Mouse (Mus musculus) megakaryocyte-erythroid progenitor cell, adult 5-6 weeks (primary cell): Measurements from ENCODE around the gene Clec12a. TPM values are rescaled to one million over a fixed set of nuclear protein-coding genes. Genes with fewer than 3 reads are reported as not detected.

Experiments used
- total RNA-seq, 2 experiments: library from RNA; stranded (forward) in 1 of 2; stranded (reverse) in 1 of 2; fragments of 200-1000, 215-1000 nt in 1 of 2; fragments of >200 nt in 1 of 2; fragmentation: Nextera tagmentation in 1 of 2; gene quantifications; 2 replicates each; pipeline ENCODE4 v1.2.3; 2014 to 2017

The Clec12a gene
- total RNA-seq, 2 experiments from 2014 or later = 0.37 to 6.6 TPM

Other genes starting within 250 kb of the Clec12a start
- gene Clec2e, start 241.8 kb upstream of the Clec12a start, total RNA-seq (2014; fragmentation: Nextera tagmentation) = not detected in 2 replicates
- gene Clec2e, start 241.8 kb upstream of the Clec12a start, total RNA-seq (2017) = not detected in 2 replicates
- 18.0 and 43.7 TPM in 2 replicates for gene Clec2d, start 162.1 kb upstream of the Clec12a start, total RNA-seq (2014; fragmentation: Nextera tagmentation)
- gene Clec2d, start 162.1 kb upstream of the Clec12a start, total RNA-seq (2017) = 78.9 and 151 TPM in 2 replicates
- gene Cd69, start 67.3 kb upstream of the Clec12a start, total RNA-seq (2014; fragmentation: Nextera tagmentation) = 7.0 and 12.2 TPM in 2 replicates
- 57.7 and 71.1 TPM in 2 replicates for gene Cd69, start 67.3 kb upstream of the Clec12a start, total RNA-seq (2017)
- not detected in 2 replicates for gene 4922502D21Rik, start 10.9 kb upstream of the Clec12a start, total RNA-seq (2014; fragmentation: Nextera tagmentation)
- gene 4922502D21Rik, start 10.9 kb upstream of the Clec12a start, total RNA-seq (2017) = not detected in 2 replicates
- not detected in 2 replicates for gene Clec12b, start 43.2 kb downstream of the Clec12a start, total RNA-seq (2014; fragmentation: Nextera tagmentation)
- not detected in 2 replicates for gene Clec12b, start 43.2 kb downstream of the Clec12a start, total RNA-seq (2017)
- gene Clec1b, start 54.6 kb downstream of the Clec12a start, total RNA-seq (2014; fragmentation: Nextera tagmentation) = 0.47 TPM in 1 of 2 replicates, not detected in the other
- gene Clec1b, start 54.6 kb downstream of the Clec12a start, total RNA-seq (2017) = 2.8 TPM in 1 of 2 replicates, not detected in the other
- not detected in 2 replicates for gene Clec9a, start 66.2 kb downstream of the Clec12a start, total RNA-seq (2014; fragmentation: Nextera tagmentation)
- gene Clec9a, start 66.2 kb downstream of the Clec12a start, total RNA-seq (2017) = 0.47 and 0.53 TPM in 2 replicates
- gene Clec1a, start 109.3 kb downstream of the Clec12a start, total RNA-seq (2014; fragmentation: Nextera tagmentation) = not detected in 2 replicates
- gene Clec1a, start 109.3 kb downstream of the Clec12a start, total RNA-seq (2017) = not detected in 2 replicates
- not detected in 2 replicates for gene Olr1, start 164.5 kb downstream of the Clec12a start, total RNA-seq (2014; fragmentation: Nextera tagmentation)
- 0.30 and 4.9 TPM in 2 replicates for gene Olr1, start 164.5 kb downstream of the Clec12a start, total RNA-seq (2017)
- gene Tmem52b, start 169.9 kb downstream of the Clec12a start, total RNA-seq (2014; fragmentation: Nextera tagmentation) = not detected in 2 replicates
- not detected in 2 replicates for gene Tmem52b, start 169.9 kb downstream of the Clec12a start, total RNA-seq (2017)
- gene Gabarapl1, start 190.5 kb downstream of the Clec12a start, total RNA-seq (2014; fragmentation: Nextera tagmentation) = 43.0 and 58.9 TPM in 2 replicates
- gene Gabarapl1, start 190.5 kb downstream of the Clec12a start, total RNA-seq (2017) = 68.8 and 97.4 TPM in 2 replicates
- 0.30 and 1.1 TPM in 2 replicates for gene Klre1, start 235.2 kb downstream of the Clec12a start, total RNA-seq (2014; fragmentation: Nextera tagmentation)
- 0.53 and 5.0 TPM in 2 replicates for gene Klre1, start 235.2 kb downstream of the Clec12a start, total RNA-seq (2017)
- 2.0 TPM in 1 of 2 replicates, not detected in the other for gene Klrd1, start 249.1 kb downstream of the Clec12a start, total RNA-seq (2014; fragmentation: Nextera tagmentation)
- 7.4 and 28.4 TPM in 2 replicates for gene Klrd1, start 249.1 kb downstream of the Clec12a start, total RNA-seq (2017)